Mouse (Mus musculus): ENCODE results near the gene Gm6583.

- TF ChIP-seq TCF3 (IDR thresholded peaks at IDR 0.05; ENCODE audit: insufficient read length, low read depth) (no peak), USF1 (IDR thresholded peaks at IDR 0.05; ENCODE audit: low read depth) (no peak), TCF12 (IDR thresholded peaks at IDR 0.05; ENCODE audit: insufficient read depth, poor library complexity, severe bottlenecking) (no peak), POLR2AphosphoS2 (IDR thresholded peaks at IDR 0.05; ENCODE audit: insufficient read length, low read depth) (peak; percentile 30), POLR2A (IDR thresholded peaks at IDR 0.05; ENCODE audit: insufficient read length, low read depth) (no peak), REST (IDR thresholded peaks at IDR 0.05; ENCODE audit: insufficient read depth, insufficient read length) (no peak), MAX (IDR thresholded peaks at IDR 0.05; ENCODE audit: low read depth) (no peak), MYOD1 (IDR thresholded peaks at IDR 0.05; ENCODE audit: control insufficient read depth in 1 of 3, insufficient read length in 2 of 3, low read depth in 2 of 3) (no peak), E2F4 (IDR thresholded peaks at IDR 0.05; ENCODE audit: insufficient read depth) (no peak), MYOG (IDR thresholded peaks at IDR 0.05; ENCODE audit: control insufficient read depth in 1 of 3, insufficient read depth in 1 of 3, insufficient read length in 2 of 3, low read depth in 2 of 3) (no peak)
Measured at GRCm38 (mm10) chr5:112316468-112316867, 39.4 kb downstream of the Gm6583 start.

Data from myocyte (in vitro differentiated cells).